Mouse (Mus musculus) midbrain, embryonic 10.5 days (tissue): ENCODE data around the gene Ar. TPM values are rescaled to one million over a fixed set of nuclear protein-coding genes. Genes with fewer than 3 reads are reported as not detected.
A peak's percentile ranks its signal among the peaks of the same experiment; 100 is the strongest.

ENCODE experiments used
- DNase-seq: peaks from one replicate; pipeline ENCODE4 v3.0.0-alpha.2; 2017; ENCODE audit warnings: low spot score
- H3K27ac ChIP-seq: fragments of 300-500 bp; sonication (generic); replicated peaks from 2 replicates; pipeline ENCODE4 v1.5.1; 2016; ENCODE audit warnings: mild to moderate bottlenecking
- H3K27me3 ChIP-seq: fragments of 300-500 bp; sonication (generic); 2 replicates; pipeline ENCODE4 v1.6.1; 2016; ENCODE audit warnings: low read depth, mild to moderate bottlenecking; ENCODE audit not compliant: poor library complexity, severe bottlenecking
- H3K36me3 ChIP-seq: fragments of 300-500 bp; sonication (generic); 2 replicates; pipeline ENCODE4 v1.6.1; 2016; ENCODE audit warnings: mild to moderate bottlenecking, moderate library complexity
- H3K4me1 ChIP-seq: fragments of 300-500 bp; sonication (generic); 2 replicates; pipeline ENCODE4 v1.6.1; 2016
- H3K4me3 ChIP-seq: fragments of 300-500 bp; sonication (generic); 2 replicates; pipeline ENCODE4 v1.5.1; 2016; ENCODE audit warnings: mild to moderate bottlenecking, moderate library complexity
- H3K9me3 ChIP-seq: fragments of 300-500 bp; sonication (generic); replicated peaks from 2 replicates; pipeline ENCODE4 v1.6.1; 2016; ENCODE audit warnings: mild to moderate bottlenecking
- WGBS: fragments of 180-500 bp; shearing (Covaris S2); methylation state at CpG from one replicate; pipeline ENCODE4 v1.1.7; 2016; 5-methylcytosine and 5-hydroxymethylcytosine counted together
- polyA plus RNA-seq: library from polyadenylated mRNA; unstranded; fragments of >200 nt; fragmentation: Nextera tagmentation; extraction: Ambion mirVana; gene quantifications from 2 replicates; pipeline ENCODE4 v1.2.1, GENCODE M21; 2016

The Ar gene
- 0.05 TPM in 2 replicates for polyA plus RNA-seq

DNA sequence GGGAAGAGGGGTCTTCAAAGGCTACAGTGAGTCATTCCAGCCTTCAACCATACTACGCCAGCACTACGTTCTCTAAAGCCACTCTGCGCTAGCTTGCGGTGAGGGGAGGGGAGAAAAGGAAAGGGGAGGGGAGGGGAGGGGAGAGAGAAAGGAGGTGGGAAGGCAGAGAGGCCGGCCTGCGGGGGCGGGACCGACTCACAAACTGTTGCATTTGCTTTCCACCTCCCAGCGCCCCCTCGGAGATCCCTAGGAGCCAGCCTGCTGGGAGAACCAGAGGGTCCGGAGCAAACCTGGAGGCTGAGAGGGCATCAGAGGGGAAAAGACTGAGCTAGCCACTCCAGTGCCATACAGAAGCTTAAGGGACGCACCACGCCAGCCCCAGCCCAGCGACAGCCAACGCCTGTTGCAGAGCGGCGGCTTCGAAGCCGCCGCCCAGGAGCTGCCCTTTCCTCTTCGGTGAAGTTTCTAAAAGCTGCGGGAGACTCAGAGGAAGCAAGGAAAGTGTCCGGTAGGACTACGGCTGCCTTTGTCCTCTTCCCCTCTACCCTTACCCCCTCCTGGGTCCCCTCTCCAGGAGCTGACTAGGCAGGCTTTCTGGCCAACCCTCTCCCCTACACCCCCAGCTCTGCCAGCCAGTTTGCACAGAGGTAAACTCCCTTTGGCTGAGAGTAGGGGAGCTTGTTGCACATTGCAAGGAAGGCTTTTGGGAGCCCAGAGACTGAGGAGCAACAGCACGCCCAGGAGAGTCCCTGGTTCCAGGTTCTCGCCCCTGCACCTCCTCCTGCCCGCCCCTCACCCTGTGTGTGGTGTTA is at the start of gene Ar:
Gene Ar (plus strand): TSS at position 239 of the 812 bp plus-strand sequence.
- Histone ChIP-seq H3K27me3 (peaks cover 65% of the 10 kb centered on the region), H3K4me1 (peaks cover 23% of the 10 kb centered on the region), H3K27ac (no peak within 1 kb of the TSS), H3K4me3 (peak within 1 kb of the TSS; percentile 55), H3K9me3 (no peaks in the 10 kb centered on the region), H3K36me3 (no peaks in the 10 kb centered on the region)
- WGBS: 17% methylated on average over 26 of the region's 27 CpGs
- DNase-seq: peak; percentile 31

DNA sequence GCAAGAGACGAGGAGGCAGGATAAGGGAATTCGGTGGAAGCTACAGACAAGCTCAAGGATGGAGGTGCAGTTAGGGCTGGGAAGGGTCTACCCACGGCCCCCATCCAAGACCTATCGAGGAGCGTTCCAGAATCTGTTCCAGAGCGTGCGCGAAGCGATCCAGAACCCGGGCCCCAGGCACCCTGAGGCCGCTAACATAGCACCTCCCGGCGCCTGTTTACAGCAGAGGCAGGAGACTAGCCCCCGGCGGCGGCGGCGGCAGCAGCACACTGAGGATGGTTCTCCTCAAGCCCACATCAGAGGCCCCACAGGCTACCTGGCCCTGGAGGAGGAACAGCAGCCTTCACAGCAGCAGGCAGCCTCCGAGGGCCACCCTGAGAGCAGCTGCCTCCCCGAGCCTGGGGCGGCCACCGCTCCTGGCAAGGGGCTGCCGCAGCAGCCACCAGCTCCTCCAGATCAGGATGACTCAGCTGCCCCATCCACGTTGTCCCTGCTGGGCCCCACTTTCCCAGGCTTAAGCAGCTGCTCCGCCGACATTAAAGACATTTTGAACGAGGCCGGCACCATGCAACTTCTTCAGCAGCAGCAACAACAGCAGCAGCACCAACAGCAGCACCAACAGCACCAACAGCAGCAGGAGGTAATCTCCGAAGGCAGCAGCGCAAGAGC is 1.3 kb downstream of the Ar start:
- peak; percentile 42 for DNase-seq
- Histone ChIP-seq H3K4me3 (peak overlapping the region; percentile 55), H3K4me1 (peaks cover 23% of the 10 kb centered on the region), H3K9me3 (no peaks in the 10 kb centered on the region), H3K27me3 (peaks cover 72% of the 10 kb centered on the region), H3K27ac (no peak overlapping the region; the same call in 1 of the 2 replicates), H3K36me3 (no peaks in the 10 kb centered on the region)
- 22% methylated on average over 30 of the region's 30 CpGs for WGBS

DNA sequence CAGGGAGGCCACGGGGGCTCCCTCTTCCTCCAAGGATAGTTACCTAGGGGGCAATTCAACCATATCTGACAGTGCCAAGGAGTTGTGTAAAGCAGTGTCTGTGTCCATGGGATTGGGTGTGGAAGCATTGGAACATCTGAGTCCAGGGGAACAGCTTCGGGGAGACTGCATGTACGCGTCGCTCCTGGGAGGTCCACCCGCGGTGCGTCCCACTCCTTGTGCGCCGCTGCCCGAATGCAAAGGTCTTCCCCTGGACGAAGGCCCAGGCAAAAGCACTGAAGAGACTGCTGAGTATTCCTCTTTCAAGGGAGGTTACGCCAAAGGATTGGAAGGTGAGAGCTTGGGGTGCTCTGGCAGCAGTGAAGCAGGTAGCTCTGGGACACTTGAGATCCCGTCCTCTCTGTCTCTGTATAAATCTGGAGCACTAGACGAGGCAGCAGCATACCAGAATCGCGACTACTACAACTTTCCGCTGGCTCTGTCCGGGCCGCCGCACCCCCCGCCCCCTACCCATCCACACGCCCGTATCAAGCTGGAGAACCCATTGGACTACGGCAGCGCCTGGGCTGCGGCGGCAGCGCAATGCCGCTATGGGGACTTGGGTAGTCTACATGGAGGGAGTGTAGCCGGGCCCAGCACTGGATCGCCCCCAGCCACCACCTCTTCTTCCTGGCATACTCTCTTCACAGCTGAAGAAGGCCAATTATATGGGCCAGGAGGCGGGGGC is 2.0 kb downstream of the Ar start:
- Histone ChIP-seq H3K36me3 (no peaks in the 10 kb centered on the region), H3K4me1 (peaks cover 23% of the 10 kb centered on the region), H3K9me3 (no peaks in the 10 kb centered on the region), H3K27ac (no peak overlapping the region), H3K4me3 (peak overlapping the region; percentile 55), H3K27me3 (peaks cover 72% of the 10 kb centered on the region)
- WGBS: 26% methylated on average over 33 of the region's 33 CpGs
- DNase-seq: peak; percentile 39

DNA sequence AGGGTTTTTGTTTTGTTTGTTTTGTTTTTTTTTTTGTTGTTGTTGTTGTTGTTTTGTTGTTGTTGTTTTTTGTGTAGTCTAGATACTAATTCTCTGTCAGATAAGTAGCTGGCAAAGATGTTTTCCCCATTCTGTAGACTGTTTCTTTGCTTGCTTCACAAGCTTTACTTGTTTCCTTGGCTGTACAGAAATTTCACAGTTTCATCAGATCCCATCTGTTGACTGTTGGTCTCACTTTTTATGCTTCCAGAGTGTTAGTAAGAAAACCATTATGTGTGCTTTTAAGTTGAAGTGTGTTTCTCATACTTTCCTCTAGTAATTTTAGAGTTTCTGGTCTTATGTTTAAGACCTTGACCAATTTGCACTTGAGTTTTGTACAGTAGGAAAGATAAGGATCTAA is 41.2 kb downstream of the Ar start:
- H3K4me3 ChIP-seq: no peak overlapping the region
- no peaks in the 10 kb centered on the region for H3K27me3 ChIP-seq
- no peaks in the 10 kb centered on the region for H3K36me3 ChIP-seq
- DNase-seq: no peak
- no peaks in the 10 kb centered on the region for H3K9me3 ChIP-seq
- no peak overlapping the region for H3K27ac ChIP-seq
- H3K4me1 ChIP-seq: no peaks in the 10 kb centered on the region

DNA sequence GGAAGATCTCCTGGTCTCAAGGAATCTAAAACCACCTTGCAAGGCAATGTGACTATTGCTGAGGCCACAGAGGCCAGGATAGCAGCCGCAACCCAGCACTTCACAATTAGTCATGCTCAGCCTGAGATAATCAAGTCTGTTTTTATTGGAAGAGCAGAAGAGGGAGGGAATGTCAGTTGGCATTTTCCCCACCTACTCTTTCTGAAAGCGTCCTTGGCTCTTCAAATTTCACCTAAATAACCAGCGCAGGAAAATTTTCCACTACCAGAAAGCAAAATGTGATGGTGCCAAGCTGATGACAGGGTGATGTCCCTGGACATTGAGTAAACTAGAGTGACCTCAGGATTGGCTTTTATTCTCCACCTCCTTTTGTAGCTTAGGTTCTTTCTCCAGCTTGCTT is 57.2 kb downstream of the Ar start:
- 64% methylated on average over 3 of the region's 3 CpGs for WGBS
- H3K4me3 ChIP-seq: no peak overlapping the region
- H3K9me3 ChIP-seq: no peaks in the 10 kb centered on the region
- DNase-seq: no peak
- H3K36me3 ChIP-seq: no peaks in the 10 kb centered on the region
- no peak overlapping the region for H3K27ac ChIP-seq
- no peaks in the 10 kb centered on the region; the same call in 1 of the 2 replicates for H3K27me3 ChIP-seq
- H3K4me1 ChIP-seq: no peaks in the 10 kb centered on the region

DNA sequence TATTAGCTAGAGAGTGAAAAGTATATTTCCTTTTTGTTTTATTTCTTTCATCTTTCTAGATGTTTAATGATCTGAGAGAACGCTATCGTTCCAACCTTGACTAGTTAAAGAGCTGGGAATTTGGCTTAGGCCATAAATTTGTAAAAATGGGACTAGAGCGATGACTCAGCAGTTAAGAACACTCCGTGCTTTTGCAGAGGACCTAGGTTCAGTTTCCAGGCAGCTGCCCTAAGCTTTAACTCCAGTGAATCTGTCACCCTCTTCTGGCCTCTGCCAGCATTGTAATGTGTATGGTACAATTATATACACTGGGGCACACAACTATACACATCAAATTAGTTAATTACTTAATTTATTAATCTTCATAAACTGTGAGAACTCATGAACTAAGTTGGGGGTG is 58.6 kb downstream of the Ar start:
- DNase-seq: no peak
- H3K27me3 ChIP-seq: no peaks in the 10 kb centered on the region; the same call in 1 of the 2 replicates
- H3K4me1 ChIP-seq: no peaks in the 10 kb centered on the region
- 78% methylated on average over 4 of the region's 4 CpGs for WGBS
- no peak overlapping the region for H3K4me3 ChIP-seq
- no peaks in the 10 kb centered on the region for H3K36me3 ChIP-seq
- H3K9me3 ChIP-seq: no peaks in the 10 kb centered on the region
- no peak overlapping the region for H3K27ac ChIP-seq

DNA sequence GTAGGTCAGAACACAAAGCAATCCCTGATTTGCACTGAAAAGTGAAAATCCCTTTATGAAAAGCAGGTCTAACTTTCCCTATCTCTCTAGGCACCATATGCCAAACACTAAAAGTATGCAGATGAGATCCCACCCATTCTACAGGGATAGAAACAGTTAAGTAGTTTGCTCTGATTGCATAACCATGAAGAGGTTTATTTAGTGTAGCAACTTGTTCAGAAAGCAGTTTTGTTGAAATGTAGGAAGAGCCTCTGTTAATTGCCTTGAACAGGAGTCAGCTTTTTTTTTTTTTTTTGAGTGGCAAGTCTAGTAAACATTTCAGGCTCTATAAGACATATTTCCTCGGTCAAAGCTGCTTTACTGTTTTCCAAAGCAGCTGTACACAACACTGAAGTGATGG is 67.5 kb downstream of the Ar start:
- Histone ChIP-seq H3K27ac (no peak overlapping the region), H3K4me1 (no peaks in the 10 kb centered on the region), H3K27me3 (no peaks in the 10 kb centered on the region), H3K9me3 (no peaks in the 10 kb centered on the region), H3K36me3 (no peaks in the 10 kb centered on the region), H3K4me3 (no peak overlapping the region)
- no peak for DNase-seq
- WGBS: 81% methylated on average over 1 of the region's 1 CpGs

DNA sequence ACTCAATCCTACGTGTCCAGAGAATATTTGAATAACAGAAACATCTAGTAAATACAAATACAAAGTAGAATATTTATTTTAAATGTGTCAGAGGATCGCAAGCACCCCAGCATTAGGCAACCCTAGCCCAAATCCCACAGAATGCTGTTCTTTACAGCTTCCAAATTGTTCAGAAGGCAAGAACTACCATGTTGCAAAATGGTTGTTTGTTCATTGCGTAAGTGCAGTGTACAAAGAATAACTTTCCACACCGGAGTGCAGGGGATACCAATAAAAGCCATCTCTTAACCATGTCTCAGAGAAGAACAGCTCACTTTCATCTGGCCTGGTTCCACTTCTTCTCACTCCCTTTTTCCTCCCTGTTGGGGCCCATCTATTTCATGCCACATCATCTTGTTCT is 90.4 kb downstream of the Ar start:
- no peaks in the 10 kb centered on the region for H3K4me1 ChIP-seq
- H3K27ac ChIP-seq: no peak overlapping the region
- no peaks in the 10 kb centered on the region for H3K36me3 ChIP-seq
- H3K9me3 ChIP-seq: no peaks in the 10 kb centered on the region
- H3K4me3 ChIP-seq: no peak overlapping the region
- no peaks in the 10 kb centered on the region for H3K27me3 ChIP-seq
- 85% methylated on average over 4 of the region's 4 CpGs for WGBS
- no peak for DNase-seq

DNA sequence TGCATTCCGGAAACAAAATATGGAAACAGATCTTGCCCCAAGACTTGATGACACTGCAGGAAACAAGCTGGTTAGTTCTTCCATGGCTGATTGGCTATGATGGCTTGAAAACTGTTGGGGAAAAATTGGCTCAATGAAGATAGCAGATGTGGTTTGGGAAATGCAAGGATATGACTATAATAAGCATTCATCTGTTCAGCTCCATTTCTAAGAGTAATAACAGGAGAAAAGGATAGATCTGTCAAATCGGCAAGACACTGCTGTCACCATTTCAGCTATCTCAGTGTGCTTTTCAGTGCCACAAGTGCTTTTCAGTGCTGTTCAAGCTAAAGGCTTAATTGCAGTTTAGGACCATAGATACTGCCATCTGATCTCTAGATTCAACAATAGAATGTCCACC is 96.5 kb downstream of the Ar start:
- H3K27me3 ChIP-seq: no peaks in the 10 kb centered on the region
- H3K4me3 ChIP-seq: no peak overlapping the region
- 93% methylated on average over 2 of the region's 2 CpGs for WGBS
- no peak for DNase-seq
- H3K27ac ChIP-seq: no peak overlapping the region
- no peaks in the 10 kb centered on the region for H3K4me1 ChIP-seq
- H3K9me3 ChIP-seq: no peaks in the 10 kb centered on the region
- no peaks in the 10 kb centered on the region for H3K36me3 ChIP-seq

DNA sequence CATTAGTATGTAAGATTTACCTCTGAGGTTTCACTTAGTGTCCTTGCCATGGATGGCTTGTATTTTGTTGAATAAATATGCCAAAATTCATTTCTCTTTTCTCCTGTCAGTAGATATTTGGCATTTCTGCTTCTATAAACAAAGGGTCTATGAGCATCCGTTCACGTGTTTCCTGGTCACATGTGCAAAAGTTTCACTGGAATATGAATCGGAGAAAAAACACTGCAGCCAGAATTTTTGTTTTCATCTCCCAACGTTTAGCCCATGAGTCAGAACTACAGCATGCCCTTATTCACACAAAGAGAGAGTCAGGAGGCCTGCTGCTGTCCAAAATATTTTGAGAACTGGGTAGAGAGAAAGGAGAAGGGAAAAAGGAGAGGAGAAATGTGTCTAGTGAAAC is 99.8 kb downstream of the Ar start:
- Histone ChIP-seq H3K27ac (no peak overlapping the region), H3K4me3 (no peak overlapping the region), H3K27me3 (peaks cover 22% of the 10 kb centered on the region), H3K36me3 (no peaks in the 10 kb centered on the region), H3K4me1 (no peaks in the 10 kb centered on the region), H3K9me3 (no peaks in the 10 kb centered on the region)
- 85% methylated on average over 4 of the region's 4 CpGs for WGBS
- DNase-seq: no peak

DNA sequence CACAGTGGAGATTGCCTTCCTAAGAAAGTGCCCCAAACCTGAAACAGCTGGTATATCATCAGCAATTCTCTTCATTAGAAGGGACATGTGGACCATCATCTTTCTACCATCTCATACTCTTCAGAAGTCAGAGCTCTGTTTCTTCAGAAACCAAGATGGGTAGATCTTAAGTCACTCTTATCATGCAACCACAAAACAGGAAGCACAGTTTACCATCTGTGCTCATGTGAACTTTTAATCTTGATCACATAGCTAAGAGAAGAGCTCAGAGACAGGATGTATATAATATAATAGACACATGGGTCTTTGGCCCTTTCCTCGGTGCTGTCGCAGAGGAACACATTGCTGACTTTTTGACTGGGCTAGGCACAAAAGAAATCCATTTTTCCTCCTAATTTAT is 111.1 kb downstream of the Ar start:
- H3K36me3 ChIP-seq: no peaks in the 10 kb centered on the region
- no peak overlapping the region for H3K4me3 ChIP-seq
- no peaks in the 10 kb centered on the region for H3K9me3 ChIP-seq
- 92% methylated on average over 2 of the region's 2 CpGs for WGBS
- H3K27ac ChIP-seq: no peak overlapping the region
- H3K27me3 ChIP-seq: no peaks in the 10 kb centered on the region; the same call in 1 of the 2 replicates
- no peaks in the 10 kb centered on the region for H3K4me1 ChIP-seq
- DNase-seq: no peak

DNA sequence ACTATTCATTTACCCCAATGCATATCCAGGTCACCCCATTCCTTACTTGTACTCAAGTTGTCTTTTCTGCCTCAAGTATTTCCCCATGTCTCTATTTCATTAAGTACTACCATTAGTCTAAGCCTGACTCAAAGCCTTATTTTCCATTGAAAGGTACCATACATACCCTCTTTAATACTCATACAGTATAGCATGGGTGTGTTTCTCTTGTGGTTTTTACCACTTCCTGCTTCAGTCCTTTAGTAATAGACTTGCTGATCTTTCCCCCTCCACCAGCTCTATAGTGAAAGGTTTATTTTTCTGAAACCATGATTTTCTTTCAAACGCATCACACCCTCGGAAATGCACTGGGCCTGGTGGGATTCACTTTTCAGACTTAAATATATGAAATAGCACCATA is 117.2 kb downstream of the Ar start:
- 94% methylated on average over 2 of the region's 2 CpGs for WGBS
- DNase-seq: no peak
- no peaks in the 10 kb centered on the region for H3K9me3 ChIP-seq
- no peak overlapping the region for H3K27ac ChIP-seq
- no peaks in the 10 kb centered on the region for H3K4me1 ChIP-seq
- H3K36me3 ChIP-seq: no peaks in the 10 kb centered on the region
- no peak overlapping the region for H3K4me3 ChIP-seq
- no peaks in the 10 kb centered on the region; the same call in 1 of the 2 replicates for H3K27me3 ChIP-seq

DNA sequence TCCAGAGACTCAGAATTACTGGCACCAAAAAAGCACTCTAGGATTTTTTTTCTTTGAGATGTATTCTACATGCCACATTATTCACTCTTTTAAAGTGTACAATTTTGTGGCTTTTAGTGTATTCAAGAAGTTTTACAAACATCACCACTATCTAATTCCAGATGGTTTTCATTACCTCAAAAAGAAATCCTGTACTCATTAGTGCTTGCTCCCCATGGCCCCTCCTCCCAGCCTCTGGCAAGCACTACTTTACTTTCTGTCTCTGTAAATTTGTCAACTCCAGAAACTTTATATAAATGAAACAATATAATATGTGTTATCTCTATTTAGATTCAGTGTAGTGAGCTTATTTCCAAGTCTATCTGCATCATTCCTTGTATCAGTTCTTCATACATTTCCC is 122.8 kb downstream of the Ar start:
- no peaks in the 10 kb centered on the region for H3K36me3 ChIP-seq
- no peaks in the 10 kb centered on the region for H3K9me3 ChIP-seq
- no peak for DNase-seq
- no peak overlapping the region for H3K4me3 ChIP-seq
- no peaks in the 10 kb centered on the region for H3K4me1 ChIP-seq
- no peaks in the 10 kb centered on the region for H3K27me3 ChIP-seq
- H3K27ac ChIP-seq: no peak overlapping the region
